In genomic region chr9:42987988-42988387, GRCm38 (mm10) we compare ENCODE assay signal across 23 mouse cellular contexts. TPM values are rescaled to one million over a fixed set of nuclear protein-coding genes. Genes with fewer than 3 reads are reported as not detected.
"Had no signal": no experiment of that assay in that cellular context is flagged by ENCODE, and none has a peak within 500 bp of the region (broad histone marks: within the 10 kb centered on the region; RNA-seq: fewer than 3 reads in every experiment).

No protein-coding gene starts in this region.

- H3K4me3 ChIP-seq: limb, embryonic 10.5 days; limb, embryonic 13.5 days; liver, embryonic 12.5 days; liver, embryonic 15.5 days; lung, embryonic 15.5 days; megakaryocyte, embryonic 14.5 days; midbrain, embryonic 10.5 days; midbrain, embryonic 13.5 days; myocyte; neural tube, embryonic 13.5 days had no signal

- H3K9me3 ChIP-seq: limb, embryonic 10.5 days; limb, embryonic 13.5 days; liver, embryonic 12.5 days; liver, embryonic 15.5 days; lung, embryonic 15.5 days; megakaryocyte, embryonic 14.5 days; midbrain, embryonic 10.5 days; midbrain, embryonic 13.5 days; neural tube, embryonic 13.5 days had no signal

- H3K4me1 ChIP-seq: limb, embryonic 10.5 days; limb, embryonic 13.5 days; liver, embryonic 12.5 days; liver, embryonic 15.5 days; lung, embryonic 15.5 days; megakaryocyte, embryonic 14.5 days; midbrain, embryonic 10.5 days; midbrain, embryonic 13.5 days; neural tube, embryonic 13.5 days had no signal

- ATAC-seq: intestine, embryonic 16.5 days; liver, embryonic 12.5 days; midbrain, embryonic 13.5 days; midbrain, embryonic 16.5 days had no signal

- H3K27me3 ChIP-seq: limb, embryonic 13.5 days; liver, embryonic 12.5 days; liver, embryonic 15.5 days; lung, embryonic 15.5 days; megakaryocyte, embryonic 14.5 days; midbrain, embryonic 13.5 days; neural tube, embryonic 13.5 days had no signal

- H3K4me2 ChIP-seq: limb, embryonic 13.5 days; liver, embryonic 12.5 days; liver, embryonic 15.5 days; lung, embryonic 15.5 days; midbrain, embryonic 13.5 days; neural tube, embryonic 13.5 days had no signal

- H3K27ac ChIP-seq: limb, embryonic 10.5 days; limb, embryonic 13.5 days; liver, embryonic 12.5 days; liver, embryonic 15.5 days; lung, embryonic 15.5 days; midbrain, embryonic 10.5 days; midbrain, embryonic 13.5 days; neural tube, embryonic 13.5 days had no signal

- DNase-seq: kidney, adult 18-20 months; kidney, adult 9 months; kidney, postnatal 14 days; kidney, postnatal 4 days; liver; lung, adult 18-20 months; lung, postnatal 10 days; lung, postnatal 36 days; retina, postnatal 1 day; thymus, adult 2 months; thymus, postnatal 14 days had no signal

- H3K9ac ChIP-seq: limb, embryonic 13.5 days; liver, embryonic 12.5 days; liver, embryonic 15.5 days; lung, embryonic 15.5 days; midbrain, embryonic 13.5 days; neural tube, embryonic 13.5 days had no signal

RNA-seq across cellular contexts. Expression of gene Grik4, which starts 43.7 kb away (rescaled TPM):
- polyA plus RNA-seq: myocyte had no signal
